Mouse (Mus musculus) myocyte (in vitro differentiated cells): ENCODE results near the gene Usp7. TPM values are rescaled to one million over a fixed set of nuclear protein-coding genes. Genes with fewer than 3 reads are reported as not detected.

Source experiments
- H3K27me3 ChIP-seq: one replicate; pipeline ENCODE4 v1.6.1; 2011; ENCODE audit not compliant: control insufficient read depth, insufficient read depth, insufficient read length
- H3K36me3 ChIP-seq: one replicate; pipeline ENCODE4 v1.6.1; 2011; ENCODE audit not compliant: control insufficient read depth, insufficient read depth
- H3K4me2 ChIP-seq: one replicate; pipeline ENCODE4 v1.6.1; 2011; ENCODE audit warnings: low read depth, control low read depth
- H3K4me3 ChIP-seq: one replicate; pipeline ENCODE4 v1.5.1; 2011; ENCODE audit warnings: mild to moderate bottlenecking, control low read depth, moderate library complexity
- H3K79me2 ChIP-seq: one replicate; pipeline ENCODE4 v1.6.1; 2011; ENCODE audit not compliant: control insufficient read depth, insufficient read depth
- H3ac ChIP-seq: one replicate; pipeline ENCODE4 v1.6.1; 2011; ENCODE audit not compliant: control insufficient read depth, insufficient read length
- CEBPB ChIP-seq: IDR thresholded peaks from 2 replicates; pipeline ENCODE4 v1.6.1; 2011; ENCODE audit warnings: mild to moderate bottlenecking, moderate library complexity; ENCODE audit not compliant: poor library complexity, insufficient read depth, severe bottlenecking
- E2F4 ChIP-seq: IDR thresholded peaks from one replicate; pipeline ENCODE4 v1.6.1; 2011; ENCODE audit warnings: mild to moderate bottlenecking, control low read depth, moderate library complexity; ENCODE audit not compliant: insufficient read depth
- MAX ChIP-seq: IDR thresholded peaks from one replicate; pipeline ENCODE4 v1.6.1; 2011; ENCODE audit warnings: low read depth, mild to moderate bottlenecking, control low read depth
- MYOD1 ChIP-seq, 3 experiments: IDR thresholded peaks; one replicate each; pipeline ENCODE4 v1.6.1; 2011; ENCODE audit warnings: control low read depth in 2 of 3, low read depth in 2 of 3, mild to moderate bottlenecking in 2 of 3, moderate library complexity in 1 of 3; ENCODE audit not compliant: insufficient read length in 2 of 3, control insufficient read depth in 1 of 3
- MYOG ChIP-seq, 3 experiments: IDR thresholded peaks; one replicate each; pipeline ENCODE4 v1.6.1; 2011; ENCODE audit warnings: control low read depth in 2 of 3, low read depth in 2 of 3, mild to moderate bottlenecking in 2 of 3; ENCODE audit not compliant: insufficient read length in 2 of 3, control insufficient read depth in 1 of 3, insufficient read depth in 1 of 3
- POLR2A ChIP-seq: IDR thresholded peaks from one replicate; pipeline ENCODE4 v1.6.1; 2011; ENCODE audit warnings: low read depth, mild to moderate bottlenecking, control low read depth, moderate library complexity; ENCODE audit not compliant: insufficient read length
- POLR2AphosphoS2 ChIP-seq: IDR thresholded peaks from one replicate; pipeline ENCODE4 v1.6.1; 2011; ENCODE audit warnings: low read depth, control low read depth; ENCODE audit not compliant: insufficient read length
- REST ChIP-seq: IDR thresholded peaks from one replicate; pipeline ENCODE4 v1.6.1; 2011; ENCODE audit warnings: mild to moderate bottlenecking, control low read depth, moderate library complexity; ENCODE audit not compliant: insufficient read depth, insufficient read length
- SRF ChIP-seq: IDR thresholded peaks from one replicate; pipeline ENCODE4 v1.6.1; 2011; ENCODE audit warnings: low read depth; ENCODE audit not compliant: control insufficient read depth, insufficient read length
- TCF12 ChIP-seq: IDR thresholded peaks from one replicate; pipeline ENCODE4 v1.6.1; 2011; ENCODE audit warnings: mild to moderate bottlenecking, control low read depth; ENCODE audit not compliant: poor library complexity, insufficient read depth, severe bottlenecking
- TCF3 ChIP-seq: IDR thresholded peaks from one replicate; pipeline ENCODE4 v1.6.1; 2011; ENCODE audit warnings: low read depth, control low read depth; ENCODE audit not compliant: insufficient read length
- USF1 ChIP-seq: IDR thresholded peaks from one replicate; pipeline ENCODE4 v1.6.1; 2011; ENCODE audit warnings: low read depth, mild to moderate bottlenecking, control low read depth, moderate library complexity
- polyA plus RNA-seq: library from polyadenylated mRNA; unstranded; fragments of >200 nt; fragmentation: generic; extraction: Trizol; gene quantifications from one replicate; pipeline ENCODE4 v1.2.1, GENCODE M21; 2012; ENCODE audit warnings: missing spikeins

Usp7 gene
- polyA plus RNA-seq, 1 experiment, result 24.0 TPM

DNA sequence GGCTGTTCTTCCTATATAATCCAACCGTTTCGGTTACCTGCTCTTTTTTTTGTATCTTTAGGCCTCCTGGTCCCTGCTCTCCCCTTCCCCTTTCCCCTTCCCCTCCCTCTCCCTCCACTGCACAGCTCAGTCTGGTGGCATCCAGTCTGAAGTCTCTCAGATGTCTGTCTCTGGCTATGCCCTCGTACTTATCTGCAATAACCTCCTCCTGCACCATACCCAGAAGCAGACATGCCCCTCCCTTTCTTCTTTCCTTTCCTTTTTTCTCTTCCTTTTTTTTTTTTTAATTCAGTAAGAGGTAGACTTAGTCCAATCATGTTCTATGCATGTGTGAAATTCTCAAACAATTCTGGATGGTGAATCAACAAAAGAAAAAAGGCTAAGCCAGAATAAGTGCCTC, 48.1 kb downstream of the Usp7 start:
- Histone ChIP-seq H3K36me3 (no peaks in the 10 kb centered on the region), H3K4me3 (no peak overlapping the region), H3K27me3 (no peaks in the 10 kb centered on the region), H3ac (no peak overlapping the region), H3K79me2 (no peaks in the 10 kb centered on the region), H3K4me2 (no peak overlapping the region)
- TF ChIP-seq E2F4 (no peak), TCF3 (no peak), REST (no peak), TCF12 (no peak), MAX (no peak), CEBPB (no peak), MYOG (IDR thresholded peaks at IDR 0.05; ENCODE audit: control insufficient read depth in 1 of 3, insufficient read depth in 1 of 3, insufficient read length in 2 of 3, low read depth in 2 of 3) (no peak), MYOD1 (IDR thresholded peaks at IDR 0.05; ENCODE audit: control insufficient read depth in 1 of 3, insufficient read length in 2 of 3, low read depth in 2 of 3) (no peak), SRF (no peak), USF1 (no peak), POLR2A (no peak), POLR2AphosphoS2 (no peak)

DNA sequence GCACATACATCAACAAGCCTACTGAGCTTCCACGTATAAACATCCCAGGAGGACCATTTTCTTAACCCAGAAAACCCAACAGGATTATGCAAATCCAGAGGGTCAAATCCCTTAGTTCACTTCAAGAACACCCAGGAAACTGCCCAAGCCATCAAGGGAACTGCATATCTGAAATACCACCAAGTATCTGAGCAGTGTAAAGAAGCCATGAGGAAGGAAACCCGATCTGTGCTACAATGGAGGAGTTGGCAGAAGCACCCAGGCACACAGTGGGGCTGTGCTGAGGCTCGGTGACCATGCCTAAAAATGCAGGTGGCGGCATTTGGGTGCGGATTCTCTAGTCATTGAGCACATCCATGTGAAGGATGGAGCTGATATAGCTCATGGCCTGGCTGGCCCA, 50.4 kb downstream of the Usp7 start:
- Histone ChIP-seq H3K27me3 (no peaks in the 10 kb centered on the region), H3K4me3 (no peak overlapping the region), H3K36me3 (no peaks in the 10 kb centered on the region), H3K79me2 (peaks cover 13% of the 10 kb centered on the region), H3K4me2 (no peak overlapping the region), H3ac (no peak overlapping the region)
- TF ChIP-seq TCF12 (no peak), MYOG (IDR thresholded peaks at IDR 0.05; ENCODE audit: control insufficient read depth in 1 of 3, insufficient read depth in 1 of 3, insufficient read length in 2 of 3, low read depth in 2 of 3) (no peak), POLR2A (no peak), TCF3 (no peak), SRF (no peak), POLR2AphosphoS2 (no peak), E2F4 (no peak), MAX (no peak), MYOD1 (IDR thresholded peaks at IDR 0.05; ENCODE audit: control insufficient read depth in 1 of 3, insufficient read length in 2 of 3, low read depth in 2 of 3) (no peak), CEBPB (no peak), USF1 (no peak), REST (no peak)

DNA sequence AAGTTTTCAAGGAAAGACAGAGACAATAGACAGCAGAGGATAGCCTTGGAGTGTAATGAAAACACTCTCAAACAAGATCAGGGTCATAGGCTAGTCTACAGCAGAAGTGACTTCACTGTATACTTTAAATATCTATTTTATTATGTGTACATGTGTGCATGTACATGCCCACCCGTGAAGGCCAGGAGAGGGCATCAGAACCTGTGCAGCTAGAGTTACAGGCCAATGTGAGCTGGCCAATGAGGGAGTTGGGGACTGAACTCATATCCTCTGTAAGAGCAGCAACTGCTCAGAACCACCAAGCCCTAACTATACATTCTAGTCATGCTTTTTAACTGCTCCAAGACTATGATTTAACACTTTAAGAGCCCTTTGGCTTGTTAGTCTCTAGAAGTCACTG, 51.0 kb downstream of the Usp7 start:
- TF ChIP-seq MAX, result no peak
- no peak for TF ChIP-seq E2F4
- no peak for TF ChIP-seq POLR2AphosphoS2
- TF ChIP-seq TCF12, result no peak
- TF ChIP-seq POLR2A, result no peak
- TF ChIP-seq TCF3, result no peak
- TF ChIP-seq REST, result no peak
- Histone ChIP-seq H3K79me2 (peaks cover 19% of the 10 kb centered on the region), H3ac (no peak overlapping the region), H3K4me3 (no peak overlapping the region), H3K4me2 (no peak overlapping the region), H3K36me3 (no peaks in the 10 kb centered on the region), H3K27me3 (no peaks in the 10 kb centered on the region)

DNA sequence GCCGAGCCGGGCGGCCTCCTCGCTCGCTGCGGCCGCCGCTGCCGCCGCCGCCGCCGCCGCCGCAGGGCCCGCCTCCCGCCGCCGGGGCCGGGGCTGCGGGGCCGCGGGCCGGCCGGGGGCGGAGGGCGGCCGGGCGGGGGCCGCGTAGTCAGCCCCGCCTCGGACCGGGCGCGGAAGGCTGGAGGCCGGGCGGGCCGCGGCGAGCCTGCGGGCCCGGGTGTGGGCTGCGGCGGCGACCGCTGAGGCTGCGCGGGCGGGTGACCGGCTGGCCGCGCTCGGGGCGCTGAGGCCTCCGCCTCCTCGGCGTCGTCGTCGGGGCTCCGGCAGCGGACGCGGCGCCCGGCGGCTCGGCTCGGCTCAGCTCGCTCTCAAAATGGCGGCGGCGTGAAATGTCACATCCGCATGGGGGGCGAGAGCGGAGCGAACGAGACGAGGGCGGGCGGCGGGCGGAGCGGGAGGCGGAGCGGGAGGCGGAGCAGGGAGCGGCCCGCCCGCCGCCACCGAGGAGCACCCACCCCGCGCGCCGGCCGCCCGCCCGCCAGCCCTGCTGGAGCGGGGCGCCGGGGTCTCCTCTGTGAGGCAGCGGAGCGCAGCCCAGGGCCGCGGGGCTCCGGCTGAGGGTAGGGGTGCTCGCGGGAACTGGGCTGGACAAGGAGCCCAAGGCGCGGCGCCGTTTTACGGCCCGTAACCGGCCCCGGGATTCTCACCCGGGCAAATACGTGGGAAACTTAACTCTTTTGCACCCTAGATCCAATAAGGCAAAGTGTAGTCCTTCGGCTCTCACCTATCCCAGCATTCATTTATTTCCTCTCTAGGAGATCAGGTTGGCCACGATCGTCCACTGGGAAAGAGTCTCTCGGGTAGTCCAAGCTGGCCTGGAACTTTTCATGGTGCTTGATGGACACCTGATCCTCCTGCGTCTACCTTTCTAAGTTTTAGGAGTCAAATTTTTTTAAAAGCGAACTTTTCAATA, 53.3 kb downstream of the Usp7 start:
- H3K36me3 ChIP-seq, result no peaks in the 10 kb centered on the region
- TF ChIP-seq REST (no peak), MYOD1 (IDR thresholded peaks at IDR 0.05; ENCODE audit: control insufficient read depth in 1 of 3, insufficient read length in 2 of 3, low read depth in 2 of 3) (no peak), E2F4 (no peak), POLR2A (peak; percentile 82), POLR2AphosphoS2 (peak; percentile 80)

More for the DNA sequence above, 53.3 kb downstream of the Usp7 start:
- no peaks in the 10 kb centered on the region for H3K27me3 ChIP-seq
- H3K4me3 ChIP-seq, result peak overlapping the region; percentile 70
- peak overlapping the region; percentile 73 for H3ac ChIP-seq
- H3K4me2 ChIP-seq, result peak overlapping the region; percentile 79
- peaks cover 42% of the 10 kb centered on the region for H3K79me2 ChIP-seq
